Mouse (Mus musculus) erythroblast, embryonic 14.5 days (primary cell): Measurements from ENCODE around the gene Smad3.

Experiments used
- GATA1 ChIP-seq: IDR thresholded peaks from 2 replicates; pipeline ENCODE4 v1.6.1; 2012; ENCODE audit warnings: low read length, inconsistent platforms, mixed read lengths
- TAL1 ChIP-seq: IDR thresholded peaks from 3 replicates; pipeline ENCODE4 v1.6.1; 2012; ENCODE audit warnings: low read length, inconsistent platforms, mixed read lengths

DNA sequence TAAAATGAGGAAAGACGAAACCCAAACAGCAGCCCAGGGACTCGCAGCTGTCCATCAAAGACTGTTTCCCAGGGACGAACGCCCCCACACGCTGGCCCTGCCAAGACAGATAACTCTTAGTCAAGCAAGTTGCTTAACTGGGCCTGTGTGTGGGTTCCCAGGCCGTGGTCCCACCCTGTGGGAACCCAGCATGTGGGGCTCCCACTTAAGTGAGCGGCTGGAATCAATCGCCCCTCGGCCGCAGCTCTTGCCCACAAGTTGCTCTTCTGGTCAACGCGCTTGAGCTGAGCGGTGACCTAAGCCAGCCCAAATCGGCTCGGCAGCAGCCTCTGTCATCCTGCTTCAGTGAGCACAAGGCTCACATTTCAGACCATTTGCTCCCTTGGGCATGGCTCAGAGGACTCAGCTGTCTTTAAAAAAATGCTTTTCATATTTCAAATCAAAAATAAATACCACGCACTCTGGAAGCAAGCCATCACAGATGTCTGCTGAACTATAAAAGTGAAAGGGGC, 55.2 kb downstream of the Smad3 start:
- TF ChIP-seq TAL1 (no peak), GATA1 (no peak)
